Mouse (Mus musculus): Measurements from ENCODE around the gene Ptchd1.

Gene Ptchd1

GRCm38 (mm10) chrX:155623701-155624281 lies at the start of gene Ptchd1:
TSS of gene Ptchd1 (minus strand) at chrX:155623814.
- DNase-seq, result no peak

GRCm38 (mm10) chrX:155657971-155658370 lies 34.4 kb upstream of the Ptchd1 start:
- DNase-seq, result no peak

- DNase-seq, result no peak
Measured at GRCm38 (mm10) chrX:155645975-155646374, 22.4 kb upstream of the Ptchd1 start.

- DNase-seq, result no peak
Measured at GRCm38 (mm10) chrX:155643975-155644374, 20.4 kb upstream of the Ptchd1 start.

GRCm38 (mm10) chrX:155625671-155626196 lies 2.1 kb upstream of the Ptchd1 start:
- no peak for DNase-seq

- DNase-seq, result no peak
Measured at GRCm38 (mm10) chrX:155624895-155625294, 1.3 kb upstream of the Ptchd1 start.

GRCm38 (mm10) chrX:155624341-155624841 lies 777 bp upstream of the Ptchd1 start, which contains the start of gene Gm15155:
TSS of gene Gm15155 (plus strand) at chrX:155624741.
- DNase-seq, result no peak

GRCm38 (mm10) chrX:155622961-155623599 lies 534 bp downstream of the Ptchd1 start:
- DNase-seq, result peak; percentile 9

GRCm38 (mm10) chrX:155622527-155622926 lies 1.1 kb downstream of the Ptchd1 start:
- DNase-seq, result no peak

- no peak for DNase-seq
Measured at GRCm38 (mm10) chrX:155601196-155601595, 22.4 kb downstream of the Ptchd1 start.

- DNase-seq, result no peak
Measured at GRCm38 (mm10) chrX:155596390-155596789, 27.2 kb downstream of the Ptchd1 start.

GRCm38 (mm10) chrX:155594685-155595084 lies 28.9 kb downstream of the Ptchd1 start:
- no peak for DNase-seq

- no peak for DNase-seq
Measured at GRCm38 (mm10) chrX:155592467-155592866, 31.1 kb downstream of the Ptchd1 start.

- DNase-seq, result no peak
Measured at GRCm38 (mm10) chrX:155591490-155591889, 32.1 kb downstream of the Ptchd1 start.

- no peak for DNase-seq
Measured at GRCm38 (mm10) chrX:155584586-155584985, 39.0 kb downstream of the Ptchd1 start.

GRCm38 (mm10) chrX:155579791-155580190 lies 43.8 kb downstream of the Ptchd1 start:
- no peak for DNase-seq

- no peak for DNase-seq
Measured at GRCm38 (mm10) chrX:155572396-155572795, 51.2 kb downstream of the Ptchd1 start.

- DNase-seq, result no peak
Measured at GRCm38 (mm10) chrX:155543780-155544179, 79.8 kb downstream of the Ptchd1 start.

All from kidney, adult 18-20 months (tissue).